Mouse (Mus musculus): ENCODE measurements around the gene Slit1.

DNA sequence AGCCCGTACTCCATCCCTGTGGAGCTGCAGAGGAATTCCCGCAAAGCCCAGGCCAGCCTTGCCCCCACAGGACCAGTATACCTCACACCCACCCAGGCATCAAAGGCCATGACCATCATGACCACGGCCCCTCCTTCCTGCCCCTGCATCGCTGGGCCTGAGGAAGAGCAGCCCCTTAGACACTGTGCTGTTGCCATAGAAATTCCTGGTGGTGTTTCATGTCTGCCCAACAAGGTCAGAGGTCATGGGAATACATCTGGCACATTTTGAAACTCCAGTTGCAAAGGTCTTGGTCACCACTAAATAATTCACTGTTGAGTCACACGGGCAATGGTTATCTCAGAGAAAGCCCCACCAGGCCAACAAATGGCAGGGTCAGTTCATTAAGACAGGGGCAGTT is 73.0 kb downstream of the Slit1 start:
- TF ChIP-seq CTCF (IDR thresholded peaks at IDR 0.05; ENCODE audit: borderline replicate concordance, control insufficient read depth, extremely low read depth, insufficient read depth, low read length, poor library complexity) (no peak), POLR2A (IDR thresholded peaks at IDR 0.05; ENCODE audit: control insufficient read depth, extremely low read depth, insufficient read depth, low read length, poor library complexity) (no peak)
